Mouse (Mus musculus): ENCODE results near the gene Zfp536. TPM values are rescaled to one million over a fixed set of nuclear protein-coding genes. Genes with fewer than 3 reads are reported as not detected.

The Zfp536 gene
- total RNA-seq, 2 experiments from 2014 or later, result 32.5 to 37.6 TPM

- intact Hi-C loops (cut with DNase I), result no loop called here
- DNase-seq, result peak; percentile 56
Observed at GRCm38 (mm10) chr7:37560581-37560980, 212.9 kb downstream of the Zfp536 start.

GRCm38 (mm10) chr7:37559851-37560250, 213.6 kb downstream of the Zfp536 start:
- intact Hi-C loops (cut with DNase I), result no loop called here

GRCm38 (mm10) chr7:37559341-37559740, 214.1 kb downstream of the Zfp536 start:
- no peak for DNase-seq

More at GRCm38 (mm10) chr7:37559851-37560250, 213.6 kb downstream of the Zfp536 start:
- DNase-seq, result peak; percentile 31

GRCm38 (mm10) chr7:37556811-37557210, 216.6 kb downstream of the Zfp536 start:
- intact Hi-C loops (cut with DNase I), result no loop called here
- no peak for DNase-seq

More at GRCm38 (mm10) chr7:37559341-37559740, 214.1 kb downstream of the Zfp536 start:
- intact Hi-C loops (cut with DNase I), result no loop called here

GRCm38 (mm10) chr7:37554405-37554804, 219.0 kb downstream of the Zfp536 start:
- intact Hi-C loops (cut with DNase I), result no loop called here

GRCm38 (mm10) chr7:37553646-37554045, 219.8 kb downstream of the Zfp536 start:
- DNase-seq, result peak; percentile 33
- intact Hi-C loops (cut with DNase I), result no loop called here

More at GRCm38 (mm10) chr7:37554405-37554804, 219.0 kb downstream of the Zfp536 start:
- no peak for DNase-seq

GRCm38 (mm10) chr7:37552384-37552783, 221.1 kb downstream of the Zfp536 start:
- intact Hi-C loops (cut with DNase I), result no loop called here
- no peak for DNase-seq

GRCm38 (mm10) chr7:37548805-37549204, 224.6 kb downstream of the Zfp536 start:
- DNase-seq, result no peak
- intact Hi-C loops (cut with DNase I), result no loop called here

- no peak for DNase-seq
- intact Hi-C loops (cut with DNase I), result no loop called here
Observed at GRCm38 (mm10) chr7:37544011-37544410, 229.4 kb downstream of the Zfp536 start.

- no peak for DNase-seq
- intact Hi-C loops (cut with DNase I), result no loop called here
Observed at GRCm38 (mm10) chr7:37542951-37543350, 230.5 kb downstream of the Zfp536 start.

GRCm38 (mm10) chr7:37531166-37531565, 242.3 kb downstream of the Zfp536 start:
- no peak for DNase-seq
- intact Hi-C loops (cut with DNase I), result no loop called here

GRCm38 (mm10) chr7:37528311-37528710, 245.1 kb downstream of the Zfp536 start:
- no peak for DNase-seq
- intact Hi-C loops (cut with DNase I), result no loop called here

- intact Hi-C loops (cut with DNase I), result no loop called here
- DNase-seq, result peak; percentile 83
Observed at GRCm38 (mm10) chr7:37527890-37528289, 245.6 kb downstream of the Zfp536 start.

GRCm38 (mm10) chr7:37521407-37521806, 252.0 kb downstream of the Zfp536 start:
- DNase-seq, result no peak
- intact Hi-C loops (cut with DNase I), result no loop called here

- no peak for DNase-seq
- intact Hi-C loops (cut with DNase I), result no loop called here
Observed at GRCm38 (mm10) chr7:37510933-37511675, 262.3 kb downstream of the Zfp536 start.

- no peak for DNase-seq
Observed at GRCm38 (mm10) chr7:37509700-37510099, 263.7 kb downstream of the Zfp536 start.

GRCm38 (mm10) chr7:37505548-37505947, 267.9 kb downstream of the Zfp536 start:
- no peak for DNase-seq
- intact Hi-C loops (cut with DNase I), result no loop called here

More at GRCm38 (mm10) chr7:37509700-37510099, 263.7 kb downstream of the Zfp536 start:
- intact Hi-C loops (cut with DNase I), result no loop called here

- intact Hi-C loops (cut with DNase I), result no loop called here
- DNase-seq, result no peak
Observed at GRCm38 (mm10) chr7:37505096-37505495, 268.3 kb downstream of the Zfp536 start.

- intact Hi-C loops (cut with DNase I), result no loop called here
Observed at GRCm38 (mm10) chr7:37498881-37499280, 274.6 kb downstream of the Zfp536 start.

GRCm38 (mm10) chr7:37496491-37496890, 276.9 kb downstream of the Zfp536 start:
- DNase-seq, result no peak
- intact Hi-C loops (cut with DNase I), result no loop called here

More at GRCm38 (mm10) chr7:37498881-37499280, 274.6 kb downstream of the Zfp536 start:
- DNase-seq, result no peak

- DNase-seq, result no peak
- intact Hi-C loops (cut with DNase I), result no loop called here
Observed at GRCm38 (mm10) chr7:37490312-37490711, 283.1 kb downstream of the Zfp536 start.

GRCm38 (mm10) chr7:37484946-37485345, 288.5 kb downstream of the Zfp536 start:
- intact Hi-C loops (cut with DNase I), result no loop called here
- DNase-seq, result no peak
